In the genomic region with DNA sequence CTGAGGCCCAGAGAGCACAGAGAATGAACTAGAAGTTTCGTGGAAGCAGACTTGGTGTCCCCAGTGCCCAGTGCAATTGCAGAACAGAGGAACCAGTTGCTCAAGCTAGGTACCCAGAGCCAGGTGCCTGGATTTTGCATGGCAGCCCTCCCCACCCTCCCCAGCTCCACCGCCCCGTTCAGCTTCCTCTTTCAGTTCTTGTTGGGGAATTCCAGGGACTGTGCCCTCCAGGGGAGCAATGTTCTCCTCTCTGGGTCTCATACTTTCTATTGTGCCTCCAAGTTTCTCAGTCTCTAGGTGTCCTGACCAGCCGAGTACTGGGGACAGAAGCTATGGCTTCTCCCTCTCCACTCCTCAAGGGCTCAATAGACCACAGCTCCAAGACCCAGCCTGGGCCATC, we compare ENCODE assay signal across 14 mouse cellular contexts.
"Had no signal": no experiment of that assay in that cellular context is flagged by ENCODE, and none has a peak within 500 bp of the region (broad histone marks: within the 10 kb centered on the region; RNA-seq: fewer than 3 reads in every experiment).

No protein-coding gene starts in this region.

- H3K9me3 ChIP-seq: intestine, embryonic 15.5 days; kidney, embryonic 15.5 days; limb, embryonic 10.5 days; liver, embryonic 15.5 days; midbrain, embryonic 13.5 days; neural tube, embryonic 13.5 days had no signal

- H3K4me3 ChIP-seq: intestine, embryonic 15.5 days; kidney, embryonic 15.5 days; limb, embryonic 10.5 days; liver, embryonic 15.5 days; midbrain, embryonic 13.5 days; neural tube, embryonic 13.5 days had no signal

- H3K9ac ChIP-seq: intestine, embryonic 15.5 days; kidney, embryonic 15.5 days; liver, embryonic 15.5 days; midbrain, embryonic 13.5 days; neural tube, embryonic 13.5 days had no signal

- H3K4me1 ChIP-seq: liver, embryonic 15.5 days had no signal

- ATAC-seq: intestine, embryonic 15.5 days; lung, postnatal 0 days; midbrain, embryonic 13.5 days had no signal

- H3K36me3 ChIP-seq: intestine, embryonic 15.5 days; kidney, embryonic 15.5 days; limb, embryonic 10.5 days; liver, embryonic 15.5 days; midbrain, embryonic 13.5 days; neural tube, embryonic 13.5 days had no signal

- H3K4me2 ChIP-seq: intestine, embryonic 15.5 days; kidney, embryonic 15.5 days; liver, embryonic 11.5 days; liver, embryonic 15.5 days; midbrain, embryonic 13.5 days; neural tube, embryonic 13.5 days had no signal

- H3K27me3 ChIP-seq: intestine, embryonic 15.5 days; liver, embryonic 15.5 days had no signal

- DNase-seq: kidney, adult 2 months; kidney, postnatal 14 days; lung, adult 2 months; lung, postnatal 4 days; thymus, adult 18-20 months; thymus, postnatal 14 days had no signal

- H3K27ac ChIP-seq: intestine, embryonic 15.5 days; kidney, embryonic 15.5 days; limb, embryonic 10.5 days; liver, embryonic 15.5 days; midbrain, embryonic 13.5 days; neural tube, embryonic 13.5 days had no signal
